Mouse (Mus musculus): Measurements from ENCODE around the gene Pitpnc1.

Pitpnc1 gene

DNA sequence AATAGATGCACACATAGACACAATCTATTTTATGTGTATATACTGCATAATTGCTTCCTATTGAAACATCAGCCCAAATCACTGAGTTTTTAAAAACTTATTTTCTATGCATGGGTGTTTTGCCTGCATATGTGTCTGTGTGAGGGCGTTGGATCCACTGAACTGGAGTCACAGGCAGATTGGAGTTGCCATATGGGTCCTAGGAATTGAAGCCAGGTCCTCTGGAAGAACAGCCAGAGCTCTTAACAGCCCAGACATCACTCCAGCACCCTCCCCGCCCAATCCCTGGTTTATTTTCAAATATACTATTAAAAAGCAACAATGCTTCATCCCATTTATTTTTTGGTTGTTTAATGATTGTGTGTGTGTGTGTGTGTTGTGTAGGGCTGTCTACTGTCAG is 139.1 kb downstream of the Pitpnc1 start:
- DNase-seq (ENCODE audit: inconsistent ontology term): no peak

DNA sequence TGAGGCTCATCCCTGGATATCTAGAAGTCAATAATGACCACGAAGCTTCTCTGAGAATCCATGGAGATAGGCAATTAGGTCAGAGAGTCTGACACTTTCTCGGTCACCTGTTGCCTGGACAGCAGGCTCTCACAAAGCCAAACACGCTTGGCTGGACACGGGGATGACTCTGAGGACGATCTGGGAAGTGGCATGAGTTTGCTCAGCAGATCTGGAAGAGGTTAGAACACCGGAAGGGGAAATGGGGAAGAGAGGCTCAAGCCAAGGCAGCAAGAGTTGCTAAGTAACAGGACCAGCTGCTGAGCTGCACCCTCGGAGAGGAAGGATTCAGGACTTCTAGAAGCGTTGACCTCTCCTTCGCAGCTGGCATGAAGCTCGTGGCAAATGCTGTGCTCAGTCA is 143.2 kb downstream of the Pitpnc1 start:
- DNase-seq (ENCODE audit: inconsistent ontology term): no peak

- DNase-seq (ENCODE audit: inconsistent ontology term): peak; percentile 43
These were observed 144.5 kb downstream of the Pitpnc1 start for GRCm38 (mm10) chr11:107325739-107326725.

- no peak for DNase-seq (ENCODE audit: inconsistent ontology term)
These were observed 145.3 kb downstream of the Pitpnc1 start for GRCm38 (mm10) chr11:107325226-107325625.

DNA sequence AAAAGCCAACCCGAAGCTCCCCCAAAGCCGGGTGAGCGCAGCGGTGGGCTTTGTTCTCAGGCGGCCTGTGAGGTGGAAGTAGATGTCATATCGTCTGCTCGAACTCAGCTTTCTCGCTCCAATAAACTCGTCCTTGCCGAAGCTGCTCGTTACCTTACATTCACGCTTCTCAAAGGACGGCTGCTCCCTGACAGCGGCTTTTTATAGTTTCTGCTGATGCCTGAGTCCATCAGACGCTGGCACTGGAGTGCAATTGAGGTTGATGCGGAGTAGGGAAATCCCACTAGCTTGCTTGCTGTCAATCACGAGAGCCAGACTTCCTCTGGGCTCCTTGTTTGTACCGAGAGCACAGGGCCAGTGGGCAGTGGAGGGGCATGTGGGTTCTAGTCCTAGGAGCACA is 147.3 kb downstream of the Pitpnc1 start:
- DNase-seq (ENCODE audit: inconsistent ontology term): no peak

GRCm38 (mm10) chr11:107322226-107322625 is 148.3 kb downstream of the Pitpnc1 start:
- no peak for DNase-seq (ENCODE audit: inconsistent ontology term)

- DNase-seq (ENCODE audit: inconsistent ontology term): no peak
These were observed 148.7 kb downstream of the Pitpnc1 start for GRCm38 (mm10) chr11:107321819-107322218.

DNA sequence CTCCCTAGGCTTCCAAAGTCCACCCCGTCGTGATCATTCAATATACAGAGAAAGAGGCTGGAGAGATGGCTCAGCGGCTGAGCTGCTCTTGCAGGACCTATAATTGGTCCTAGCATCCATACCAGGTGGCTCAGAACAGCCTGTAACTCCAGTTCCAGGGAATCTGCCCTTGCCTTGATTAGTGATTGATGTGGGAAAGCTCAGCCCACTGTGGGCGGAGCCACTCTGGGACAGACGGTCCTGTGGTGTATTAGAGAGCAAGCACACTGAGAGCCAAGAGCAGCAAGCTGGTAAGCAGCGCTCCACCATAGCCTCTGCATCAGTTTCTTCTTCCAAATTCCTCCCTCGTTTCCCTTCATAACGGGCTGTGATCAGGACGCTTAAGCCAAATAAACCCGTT is 150.6 kb downstream of the Pitpnc1 start:
- no peak for DNase-seq (ENCODE audit: inconsistent ontology term)

GRCm38 (mm10) chr11:107317653-107318281 is 152.7 kb downstream of the Pitpnc1 start:
- no peak for DNase-seq (ENCODE audit: inconsistent ontology term)

DNA sequence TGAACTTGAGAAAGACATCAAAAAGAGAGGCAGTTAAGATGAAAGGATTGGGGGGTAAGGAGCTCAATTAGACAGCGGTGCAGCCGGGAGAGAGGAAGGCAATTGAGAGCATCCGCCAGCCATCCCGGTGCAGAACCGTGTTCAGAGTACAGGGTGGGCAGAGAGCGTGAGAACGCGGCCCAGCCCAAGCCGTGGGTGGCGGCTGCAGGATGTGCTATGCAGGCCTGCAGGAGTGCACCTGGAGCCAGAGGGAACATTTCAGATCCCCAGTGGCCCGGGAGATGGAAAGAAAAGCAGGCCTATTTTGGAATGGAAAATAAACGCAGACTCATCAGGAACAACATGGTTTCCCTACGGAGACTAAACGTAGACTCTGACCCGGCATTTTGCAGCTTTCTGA is 155.0 kb downstream of the Pitpnc1 start:
- no peak for DNase-seq (ENCODE audit: inconsistent ontology term)

DNA sequence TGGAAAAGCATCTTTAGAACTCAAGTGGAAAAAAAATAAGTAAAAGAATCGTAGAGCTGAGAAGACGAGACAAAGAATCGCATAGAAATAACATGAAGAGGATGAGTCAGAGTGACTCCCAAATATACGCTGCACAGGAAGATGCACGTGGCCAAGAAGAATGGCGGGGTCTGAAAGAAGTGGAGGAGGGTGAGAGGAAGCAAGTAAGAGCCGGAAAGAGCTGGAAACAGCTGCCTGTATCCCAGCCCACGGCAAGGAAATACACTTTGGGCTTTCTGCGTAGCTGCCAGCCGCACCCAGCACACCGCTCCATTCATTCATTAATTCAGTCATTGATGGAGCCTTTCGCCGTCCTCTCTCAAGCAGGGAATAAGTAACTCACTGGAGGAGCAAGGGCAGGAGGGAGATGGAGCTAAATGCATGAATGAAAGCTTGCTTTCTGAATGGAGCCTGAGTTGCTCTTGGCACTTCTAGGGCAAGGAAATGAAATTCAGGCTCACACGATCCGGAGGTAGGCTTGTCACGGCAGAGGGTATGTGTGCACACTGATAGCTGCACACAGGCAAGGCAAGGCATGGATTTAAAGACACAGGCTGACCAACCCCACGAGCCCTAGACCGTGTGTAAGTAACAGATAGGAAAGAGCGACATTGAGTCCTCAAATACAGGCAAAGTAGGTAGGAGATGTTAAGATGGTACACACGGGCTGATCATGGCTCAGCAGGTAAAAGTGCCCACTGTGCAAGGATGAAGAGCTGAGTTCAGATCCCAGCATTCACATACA is 160.0 kb downstream of the Pitpnc1 start:
- DNase-seq (ENCODE audit: inconsistent ontology term): no peak

- no peak for DNase-seq (ENCODE audit: inconsistent ontology term)
These were observed 164.3 kb downstream of the Pitpnc1 start for GRCm38 (mm10) chr11:107306170-107306569.

DNA sequence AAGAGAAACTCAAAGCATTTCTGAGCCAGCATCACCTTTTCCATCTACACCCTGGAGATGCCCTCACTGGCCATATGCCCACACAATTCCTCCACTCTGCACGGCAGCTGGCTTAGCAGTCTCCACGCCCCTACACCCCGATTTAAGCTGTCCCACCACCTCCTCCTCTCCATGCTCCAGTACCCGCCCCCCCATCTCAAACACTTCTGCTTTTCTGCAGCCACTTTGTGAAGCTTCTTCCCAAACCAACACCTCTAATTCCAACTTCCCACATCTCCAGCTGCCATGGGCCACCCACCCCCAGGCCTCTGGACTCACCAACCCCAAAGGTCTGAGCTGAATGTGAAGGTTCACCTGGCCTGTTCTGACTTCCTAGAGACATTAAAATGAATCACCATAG is 168.4 kb downstream of the Pitpnc1 start:
- no peak for DNase-seq (ENCODE audit: inconsistent ontology term)

DNA sequence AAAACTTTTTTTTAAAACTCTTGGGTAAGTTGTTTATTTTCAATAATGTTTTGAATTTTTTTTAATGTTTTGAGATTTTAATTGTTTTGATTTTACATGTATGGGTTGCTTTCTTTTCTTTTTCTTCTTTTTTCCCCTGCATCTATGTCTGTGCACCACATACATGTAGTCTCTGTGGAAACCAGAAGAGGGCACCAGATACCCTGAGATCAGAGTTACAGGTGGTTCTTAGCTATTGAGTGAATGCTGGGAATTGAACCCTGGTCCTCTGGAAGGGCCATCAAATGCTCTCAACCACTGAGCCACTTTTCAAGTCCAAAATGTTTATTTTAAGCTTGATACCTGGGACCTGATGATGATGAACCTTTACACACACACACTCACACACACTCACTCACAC is 170.3 kb downstream of the Pitpnc1 start:
- DNase-seq (ENCODE audit: inconsistent ontology term): no peak

- no peak for DNase-seq (ENCODE audit: inconsistent ontology term)
These were observed 170.9 kb downstream of the Pitpnc1 start for GRCm38 (mm10) chr11:107299511-107300120.

DNA sequence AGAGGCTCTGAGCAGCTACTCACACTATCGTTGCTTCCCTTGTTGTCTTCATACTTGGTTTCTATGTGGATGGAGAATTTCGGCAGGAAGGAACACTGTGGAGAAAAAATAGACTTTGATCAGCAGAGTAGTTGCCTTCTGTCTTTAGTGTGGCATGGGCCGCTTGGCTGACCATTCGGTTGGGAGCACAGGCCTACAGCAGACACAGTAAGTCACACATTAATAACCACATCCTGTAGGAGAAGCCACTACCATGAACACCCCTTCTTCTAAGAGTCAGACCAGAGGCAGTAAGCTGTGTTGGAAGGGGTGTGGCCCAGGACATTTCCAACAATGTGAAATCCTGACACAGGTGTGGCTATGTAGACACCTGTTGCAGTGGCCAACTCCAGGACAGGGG is 174.3 kb downstream of the Pitpnc1 start:
- DNase-seq (ENCODE audit: inconsistent ontology term): no peak

GRCm38 (mm10) chr11:107292036-107292435 is 178.5 kb downstream of the Pitpnc1 start:
- DNase-seq (ENCODE audit: inconsistent ontology term): peak; percentile 76

- DNase-seq (ENCODE audit: inconsistent ontology term): no peak
These were observed 182.3 kb downstream of the Pitpnc1 start for GRCm38 (mm10) chr11:107288186-107288563.

GRCm38 (mm10) chr11:107287215-107288185 is 183.0 kb downstream of the Pitpnc1 start:
- no peak for DNase-seq (ENCODE audit: inconsistent ontology term)

GRCm38 (mm10) chr11:107285731-107286130 is 184.8 kb downstream of the Pitpnc1 start:
- DNase-seq (ENCODE audit: inconsistent ontology term): peak; percentile 62

GRCm38 (mm10) chr11:107283632-107284031 is 186.9 kb downstream of the Pitpnc1 start:
- DNase-seq (ENCODE audit: inconsistent ontology term): no peak
